Mouse (Mus musculus): ENCODE measurements around the gene Tenm4. TPM values are rescaled to one million over a fixed set of nuclear protein-coding genes. Genes with fewer than 3 reads are reported as not detected.

Gene Tenm4
- total and polyA plus RNA-seq, 2 experiments = 0.09 to 0.11 TPM

- TF ChIP-seq CTCF (IDR thresholded peaks at IDR 0.05; ENCODE audit: low read depth, low read length) (no peak), POLR2A (IDR thresholded peaks at IDR 0.05; ENCODE audit: extremely low read depth, insufficient read depth, low read length) (no peak)
- no peaks in the 10 kb centered on the region for H3K4me1 ChIP-seq (ENCODE audit: control insufficient read depth, insufficient read depth, low read length)
- H3K27me3 ChIP-seq (ENCODE audit: control insufficient read depth, insufficient read depth, low read length) = no peaks in the 10 kb centered on the region
- no peak for DNase-seq (ENCODE audit: extremely low read depth, low read depth, low spot score)
- no peaks in the 10 kb centered on the region for H3K36me3 ChIP-seq (ENCODE audit: control insufficient read depth, insufficient read depth, low read length)
- no peak overlapping the region for H3K4me3 ChIP-seq (ENCODE audit: insufficient read depth, low read depth, low read length)
- WGBS = 87% methylated on average over 6 of the region's 6 CpGs
- H3K79me2 ChIP-seq (ENCODE audit: control insufficient read depth, insufficient read depth, low read length) = no peaks in the 10 kb centered on the region
- H3K9ac ChIP-seq (ENCODE audit: low read depth, low read length) = no peak overlapping the region
- no peak overlapping the region for H3K27ac ChIP-seq (replicated peaks; ENCODE audit: insufficient read depth, low read depth, low read length)
These were observed 597.7 kb downstream of the Tenm4 start for GRCm38 (mm10) chr7:96768718-96769117.

DNA sequence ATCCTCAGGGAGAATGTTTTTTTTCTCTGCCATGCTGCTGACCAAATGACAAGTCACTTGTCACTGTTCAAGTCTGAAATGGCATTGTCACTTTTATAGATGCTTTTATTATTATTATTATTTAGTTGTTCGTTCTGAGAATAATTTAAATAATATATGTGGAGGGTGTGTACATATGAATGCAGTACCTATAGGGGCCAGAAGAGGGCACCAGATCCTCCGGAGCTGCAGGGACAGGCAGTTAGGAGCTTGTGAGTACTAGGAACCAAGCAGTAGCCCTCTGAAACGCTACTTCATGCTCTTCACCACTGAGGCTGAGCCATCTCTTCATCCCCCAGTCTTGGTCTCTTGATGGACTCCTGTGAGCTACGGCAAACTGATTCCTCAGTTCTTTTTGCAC, 598.7 kb downstream of the Tenm4 start:
- no peak overlapping the region for H3K27ac ChIP-seq (replicated peaks; ENCODE audit: insufficient read depth, low read depth, low read length)
- H3K36me3 ChIP-seq (ENCODE audit: control insufficient read depth, insufficient read depth, low read length) = no peaks in the 10 kb centered on the region
- DNase-seq (ENCODE audit: extremely low read depth, low read depth, low spot score) = no peak
- 60% methylated on average over 4 of the region's 4 CpGs for WGBS
- H3K27me3 ChIP-seq (ENCODE audit: control insufficient read depth, insufficient read depth, low read length) = no peaks in the 10 kb centered on the region
- TF ChIP-seq POLR2A (IDR thresholded peaks at IDR 0.05; ENCODE audit: extremely low read depth, insufficient read depth, low read length) (no peak), CTCF (IDR thresholded peaks at IDR 0.05; ENCODE audit: low read depth, low read length) (peak; percentile 63)
- no peak overlapping the region for H3K9ac ChIP-seq (ENCODE audit: low read depth, low read length)
- no peaks in the 10 kb centered on the region for H3K79me2 ChIP-seq (ENCODE audit: control insufficient read depth, insufficient read depth, low read length)
- no peaks in the 10 kb centered on the region for H3K4me1 ChIP-seq (ENCODE audit: control insufficient read depth, insufficient read depth, low read length)
- no peak overlapping the region for H3K4me3 ChIP-seq (ENCODE audit: insufficient read depth, low read depth, low read length)

DNA sequence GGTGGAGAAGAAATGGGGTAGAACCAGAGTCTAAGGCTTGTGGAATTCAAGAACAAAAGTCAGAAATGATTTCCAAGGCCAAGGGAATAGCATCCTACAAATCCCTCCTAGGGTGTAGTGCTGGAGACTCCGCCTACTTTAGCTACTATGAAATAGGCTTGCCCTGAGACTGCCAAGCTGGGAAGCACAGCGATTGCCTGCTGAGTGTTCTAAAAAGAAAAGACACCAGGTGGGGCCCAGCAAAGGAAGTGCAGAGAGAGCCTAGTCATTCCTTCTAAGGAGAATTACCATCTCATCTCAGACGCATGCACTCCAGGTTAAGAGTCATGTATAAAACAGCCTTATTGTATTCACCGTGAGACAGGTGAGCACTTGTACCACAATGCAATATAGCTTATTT, 601.9 kb downstream of the Tenm4 start:
- Histone ChIP-seq H3K4me1 (ENCODE audit: control insufficient read depth, insufficient read depth, low read length) (no peaks in the 10 kb centered on the region), H3K27me3 (ENCODE audit: control insufficient read depth, insufficient read depth, low read length) (no peaks in the 10 kb centered on the region), H3K9ac (ENCODE audit: low read depth, low read length) (no peak overlapping the region), H3K4me3 (ENCODE audit: insufficient read depth, low read depth, low read length) (no peak overlapping the region), H3K27ac (replicated peaks; ENCODE audit: insufficient read depth, low read depth, low read length) (no peak overlapping the region), H3K36me3 (ENCODE audit: control insufficient read depth, insufficient read depth, low read length) (no peaks in the 10 kb centered on the region), H3K79me2 (ENCODE audit: control insufficient read depth, insufficient read depth, low read length) (no peaks in the 10 kb centered on the region)
- TF ChIP-seq CTCF (IDR thresholded peaks at IDR 0.05; ENCODE audit: low read depth, low read length) (no peak), POLR2A (IDR thresholded peaks at IDR 0.05; ENCODE audit: extremely low read depth, insufficient read depth, low read length) (no peak)
- no peak for DNase-seq (ENCODE audit: extremely low read depth, low read depth, low spot score)
- 80% methylated on average over 4 of the region's 4 CpGs for WGBS

- Histone ChIP-seq H3K79me2 (ENCODE audit: control insufficient read depth, insufficient read depth, low read length) (no peaks in the 10 kb centered on the region), H3K4me1 (ENCODE audit: control insufficient read depth, insufficient read depth, low read length) (no peaks in the 10 kb centered on the region), H3K27me3 (ENCODE audit: control insufficient read depth, insufficient read depth, low read length) (no peaks in the 10 kb centered on the region), H3K36me3 (ENCODE audit: control insufficient read depth, insufficient read depth, low read length) (no peaks in the 10 kb centered on the region), H3K27ac (replicated peaks; ENCODE audit: insufficient read depth, low read depth, low read length) (no peak overlapping the region), H3K4me3 (ENCODE audit: insufficient read depth, low read depth, low read length) (no peak overlapping the region), H3K9ac (ENCODE audit: low read depth, low read length) (no peak overlapping the region)
- WGBS = 86% methylated on average over 17 of the region's 17 CpGs
- no peak for DNase-seq (ENCODE audit: extremely low read depth, low read depth, low spot score)
- no peak for TF ChIP-seq CTCF (IDR thresholded peaks at IDR 0.05; ENCODE audit: low read depth, low read length)
- no peak for TF ChIP-seq POLR2A (IDR thresholded peaks at IDR 0.05; ENCODE audit: extremely low read depth, insufficient read depth, low read length)
These were observed 602.7 kb downstream of the Tenm4 start for GRCm38 (mm10) chr7:96773585-96774225.

GRCm38 (mm10) chr7:96775080-96775486, 604.0 kb downstream of the Tenm4 start:
- DNase-seq (ENCODE audit: extremely low read depth, low read depth, low spot score) = no peak
- no peaks in the 10 kb centered on the region for H3K4me1 ChIP-seq (ENCODE audit: control insufficient read depth, insufficient read depth, low read length)
- H3K79me2 ChIP-seq (ENCODE audit: control insufficient read depth, insufficient read depth, low read length) = no peaks in the 10 kb centered on the region
- no peak overlapping the region for H3K27ac ChIP-seq (replicated peaks; ENCODE audit: insufficient read depth, low read depth, low read length)
- no peaks in the 10 kb centered on the region for H3K27me3 ChIP-seq (ENCODE audit: control insufficient read depth, insufficient read depth, low read length)
- 75% methylated on average over 6 of the region's 6 CpGs for WGBS
- H3K4me3 ChIP-seq (ENCODE audit: insufficient read depth, low read depth, low read length) = no peak overlapping the region
- no peaks in the 10 kb centered on the region for H3K36me3 ChIP-seq (ENCODE audit: control insufficient read depth, insufficient read depth, low read length)
- TF ChIP-seq POLR2A (IDR thresholded peaks at IDR 0.05; ENCODE audit: extremely low read depth, insufficient read depth, low read length) = no peak
- TF ChIP-seq CTCF (IDR thresholded peaks at IDR 0.05; ENCODE audit: low read depth, low read length) = no peak
- no peak overlapping the region for H3K9ac ChIP-seq (ENCODE audit: low read depth, low read length)

- Histone ChIP-seq H3K27ac (replicated peaks; ENCODE audit: insufficient read depth, low read depth, low read length) (no peak overlapping the region), H3K9ac (ENCODE audit: low read depth, low read length) (no peak overlapping the region), H3K36me3 (ENCODE audit: control insufficient read depth, insufficient read depth, low read length) (no peaks in the 10 kb centered on the region), H3K4me1 (ENCODE audit: control insufficient read depth, insufficient read depth, low read length) (no peaks in the 10 kb centered on the region), H3K27me3 (ENCODE audit: control insufficient read depth, insufficient read depth, low read length) (no peaks in the 10 kb centered on the region), H3K4me3 (ENCODE audit: insufficient read depth, low read depth, low read length) (no peak overlapping the region), H3K79me2 (ENCODE audit: control insufficient read depth, insufficient read depth, low read length) (no peaks in the 10 kb centered on the region)
- TF ChIP-seq POLR2A (IDR thresholded peaks at IDR 0.05; ENCODE audit: extremely low read depth, insufficient read depth, low read length) (no peak), CTCF (IDR thresholded peaks at IDR 0.05; ENCODE audit: low read depth, low read length) (no peak)
- DNase-seq (ENCODE audit: extremely low read depth, low read depth, low spot score) = no peak
- WGBS = 49% methylated on average over 8 of the region's 8 CpGs
These were observed 607.0 kb downstream of the Tenm4 start for GRCm38 (mm10) chr7:96777938-96778600.

Data from liver, adult 2 months (tissue).